Mouse (Mus musculus) bone marrow macrophage, adult 2 months (primary cell): Measurements from ENCODE around the gene Hrc. TPM values are rescaled to one million over a fixed set of nuclear protein-coding genes. Genes with fewer than 3 reads are reported as not detected.

Experiments used
- H3K27ac ChIP-seq: 2 replicates; pipeline ENCODE4 v1.5.1; 2012; ENCODE audit warnings: low read depth, low read length; ENCODE audit not compliant: insufficient read depth
- H3K4me1 ChIP-seq: 2 replicates; pipeline ENCODE4 v1.6.1; 2012; ENCODE audit warnings: low read length; ENCODE audit not compliant: control insufficient read depth, insufficient read depth
- H3K4me3 ChIP-seq: 2 replicates; pipeline ENCODE4 v1.5.1; 2012; ENCODE audit warnings: mild to moderate bottlenecking, low read length, moderate library complexity; ENCODE audit not compliant: insufficient read depth
- CTCF ChIP-seq: IDR thresholded peaks from 2 replicates; pipeline ENCODE4 v1.5.1; 2012; ENCODE audit warnings: low read depth, mild to moderate bottlenecking, low read length, moderate library complexity
- POLR2A ChIP-seq: IDR thresholded peaks from 2 replicates; pipeline ENCODE4 v1.6.1; 2012; ENCODE audit warnings: mild to moderate bottlenecking, low read depth, low read length, borderline replicate concordance
- polyA plus RNA-seq: library from polyadenylated mRNA; stranded (reverse); fragments of >200 nt; gene quantifications from 2 replicates; pipeline ENCODE4 v1.2.4, GENCODE M21; 2012; ENCODE audit not compliant: missing spikeins, insufficient read depth, insufficient read length

The Hrc gene
- polyA plus RNA-seq, 1 experiment, result not detected

- Histone ChIP-seq H3K4me1 (0 out of 2 replicates have a peak, but pooled peaks cover 3% of the 10 kb centered on the region), H3K27ac (no peak within 1 kb of the TSS), H3K4me3 (peak within 1 kb of the TSS; percentile 59)
- TF ChIP-seq CTCF (no peak), POLR2A (no peak)
Measured at GRCm38 (mm10) chr7:45370475-45371311, 35.6 kb downstream of the Hrc start, which contains the start of gene Lin7b. TSS of gene Lin7b (minus strand) at chr7:45370583.

GRCm38 (mm10) chr7:45372371-45372770, 37.3 kb downstream of the Hrc start:
- Histone ChIP-seq H3K27ac (no peak overlapping the region), H3K4me1 (0 out of 2 replicates have a peak, but pooled peaks cover 3% of the 10 kb centered on the region), H3K4me3 (no peak overlapping the region)
- no peak for TF ChIP-seq POLR2A
- TF ChIP-seq CTCF, result no peak

- Histone ChIP-seq H3K27ac (no peak overlapping the region), H3K4me1 (0 out of 2 replicates have a peak, but pooled peaks cover 3% of the 10 kb centered on the region), H3K4me3 (no peak overlapping the region)
- TF ChIP-seq CTCF, result no peak
- TF ChIP-seq POLR2A, result no peak
Measured at GRCm38 (mm10) chr7:45374620-45375019, 39.5 kb downstream of the Hrc start.

GRCm38 (mm10) chr7:45376057-45376456, 41.0 kb downstream of the Hrc start:
- Histone ChIP-seq H3K4me1 (no peaks in the 10 kb centered on the region), H3K27ac (no peak overlapping the region), H3K4me3 (no peak overlapping the region)
- no peak for TF ChIP-seq POLR2A
- TF ChIP-seq CTCF, result no peak

GRCm38 (mm10) chr7:45386077-45386476, 51.0 kb downstream of the Hrc start:
- Histone ChIP-seq H3K27ac (no peak overlapping the region), H3K4me1 (peaks cover 18% of the 10 kb centered on the region), H3K4me3 (no peak overlapping the region)
- TF ChIP-seq CTCF (no peak), POLR2A (no peak)

Other genes starting within 250 kb of the Hrc start
- 3.1 and 4.6 TPM in 2 replicates for gene Rcn3, start 243.1 kb upstream of the Hrc start, polyA plus RNA-seq
- 149 and 150 TPM in 2 replicates for gene Fcgrt, start 231.4 kb upstream of the Hrc start, polyA plus RNA-seq
- gene Rps11, start 210.9 kb upstream of the Hrc start, polyA plus RNA-seq, result 1,675 and 1,722 TPM in 2 replicates
- 1,569 and 1,898 TPM in 2 replicates for gene Rpl13a, start 206.5 kb upstream of the Hrc start, polyA plus RNA-seq
- gene Gm45713, start 199.1 kb upstream of the Hrc start, polyA plus RNA-seq, result not detected in 2 replicates
- 28.2 and 30.8 TPM in 2 replicates for gene Flt3l, start 198.9 kb upstream of the Hrc start, polyA plus RNA-seq
- 65.7 and 66.7 TPM in 2 replicates for gene Pih1d1, start 181.0 kb upstream of the Hrc start, polyA plus RNA-seq
- gene Aldh16a1, start 180.7 kb upstream of the Hrc start, polyA plus RNA-seq, result 89.0 and 111 TPM in 2 replicates
- not detected in 2 replicates for gene Slc17a7, start 171.3 kb upstream of the Hrc start, polyA plus RNA-seq
- not detected in 2 replicates for gene Gfy, start 155.7 kb upstream of the Hrc start, polyA plus RNA-seq
- not detected in 2 replicates for gene Pth2, start 154.3 kb upstream of the Hrc start, polyA plus RNA-seq
- gene Ccdc155, start 130.4 kb upstream of the Hrc start, polyA plus RNA-seq, result 0.24 TPM in 1 of 2 replicates, not detected in the other
- gene Dkkl1, start 123.1 kb upstream of the Hrc start, polyA plus RNA-seq, result not detected in 2 replicates
- gene Tead2, start 119.5 kb upstream of the Hrc start, polyA plus RNA-seq, result 2.1 TPM in 1 of 2 replicates, not detected in the other
- 238 and 243 TPM in 2 replicates for gene Cd37, start 96.2 kb upstream of the Hrc start, polyA plus RNA-seq
- gene Slc6a16, start 94.2 kb upstream of the Hrc start, polyA plus RNA-seq, result not detected in 2 replicates
- not detected in 2 replicates for gene Slc6a21, start 57.8 kb upstream of the Hrc start, polyA plus RNA-seq
- gene Trpm4, start 1.5 kb upstream of the Hrc start, polyA plus RNA-seq, result 14.1 and 16.0 TPM in 2 replicates
- gene Ppfia3, start 31.7 kb downstream of the Hrc start, polyA plus RNA-seq, result 1.6 and 1.8 TPM in 2 replicates
- 3.0 and 3.6 TPM in 2 replicates for gene Lin7b, start 35.3 kb downstream of the Hrc start, polyA plus RNA-seq
- 385 and 416 TPM in 2 replicates for gene Snrnp70, start 60.5 kb downstream of the Hrc start, polyA plus RNA-seq
- not detected in 2 replicates for gene Kcna7, start 70.4 kb downstream of the Hrc start, polyA plus RNA-seq
- gene Ntf5, start 78.4 kb downstream of the Hrc start, polyA plus RNA-seq, result not detected in 2 replicates
- gene Lhb, start 85.5 kb downstream of the Hrc start, polyA plus RNA-seq, result not detected in 2 replicates
- gene Gys1, start 99.6 kb downstream of the Hrc start, polyA plus RNA-seq, result 12.8 and 14.3 TPM in 2 replicates
- gene Ruvbl2, start 102.8 kb downstream of the Hrc start, polyA plus RNA-seq, result 26.0 and 43.8 TPM in 2 replicates
- gene Ftl1, start 124.6 kb downstream of the Hrc start, polyA plus RNA-seq, result 18,510 and 20,120 TPM in 2 replicates
- gene Bax, start 131.6 kb downstream of the Hrc start, polyA plus RNA-seq, result 196 and 209 TPM in 2 replicates
- not detected in 2 replicates for gene Tulp2, start 146.6 kb downstream of the Hrc start, polyA plus RNA-seq
- gene Gm45808, start 151.5 kb downstream of the Hrc start, polyA plus RNA-seq, result 1.1 TPM in 1 of 2 replicates, not detected in the other
- 22.0 and 25.4 TPM in 2 replicates for gene Dhdh, start 153.5 kb downstream of the Hrc start, polyA plus RNA-seq
- 278 and 296 TPM in 2 replicates for gene Nucb1, start 175.1 kb downstream of the Hrc start, polyA plus RNA-seq
- gene Ppp1r15a, start 191.0 kb downstream of the Hrc start, polyA plus RNA-seq, result 21.3 and 26.7 TPM in 2 replicates
- 1.0 and 1.6 TPM in 2 replicates for gene Plekha4, start 191.0 kb downstream of the Hrc start, polyA plus RNA-seq
- 2.0 and 2.5 TPM in 2 replicates for gene Hsd17b14, start 219.6 kb downstream of the Hrc start, polyA plus RNA-seq
- 87.0 and 93.0 TPM in 2 replicates for gene Bcat2, start 234.9 kb downstream of the Hrc start, polyA plus RNA-seq